Mouse (Mus musculus) brain, adult 10 weeks (tissue): ENCODE results near the gene Igf2r. TPM values are rescaled to one million over a fixed set of nuclear protein-coding genes. Genes with fewer than 3 reads are reported as not detected.

Source experiments
- polyA plus RNA-seq: library from polyadenylated mRNA; stranded (reverse); fragments of 350-450 nt; fragmentation: Illumina TruSeq; extraction: RNeasy Lipid Tissue Mini Kit (QIAGEN cat#74804); gene quantifications from one replicate; pipeline ENCODE4 v1.2.3, GENCODE M21; 2015; ENCODE audit warnings: low read depth, low replicate concordance

The Igf2r gene
- 8.9 TPM for polyA plus RNA-seq

GRCm38 (mm10) chr17:12769380-12769921 lies at the start of gene Igf2r:
Gene Igf2r, minus strand, starts transcription at chr17:12769664.

GRCm38 (mm10) chr17:12675646-12676045 lies 93.8 kb downstream of the Igf2r start, which contains the start of gene Slc22a1:
Gene Slc22a1, minus strand, starts transcription at chr17:12675829.

Other genes starting within 250 kb of the Igf2r start
- gene Slc22a2, start 185.5 kb downstream of the Igf2r start, polyA plus RNA-seq = 0.46 TPM
- not detected for gene Slc22a1, start 93.8 kb downstream of the Igf2r start, polyA plus RNA-seq
- 21.5 TPM for gene Mas1, start 98.5 kb upstream of the Igf2r start, polyA plus RNA-seq
- gene Mrgprh, start 106.4 kb upstream of the Igf2r start, polyA plus RNA-seq = not detected
- gene Pnldc1, start 140.6 kb upstream of the Igf2r start, polyA plus RNA-seq = 0.79 TPM
- 267 TPM for gene Tcp1, start 146.0 kb upstream of the Igf2r start, polyA plus RNA-seq
- gene Mrpl18, start 146.7 kb upstream of the Igf2r start, polyA plus RNA-seq = 80.3 TPM
- 8.3 TPM for gene Acat3, start 170.9 kb upstream of the Igf2r start, polyA plus RNA-seq
- gene Acat2, start 191.1 kb upstream of the Igf2r start, polyA plus RNA-seq = 56.4 TPM
- 71.9 TPM for gene Wtap, start 224.5 kb upstream of the Igf2r start, polyA plus RNA-seq
- 143 TPM for gene Sod2, start 237.2 kb upstream of the Igf2r start, polyA plus RNA-seq